Mouse (Mus musculus) E14TG2a.4 (cell line): ENCODE results near the gene Tex16.

Source experiments
- H3K27me3 ChIP-seq: 2 replicates; pipeline ENCODE4 v1.6.1; 2014; ENCODE audit warnings: low read length, control low read depth; ENCODE audit not compliant: insufficient read depth
- H3K36me3 ChIP-seq: 2 replicates; pipeline ENCODE4 v1.6.1; 2014; ENCODE audit warnings: low read length, control low read depth; ENCODE audit not compliant: insufficient read depth
- H3K4me1 ChIP-seq: replicated peaks from 2 replicates; pipeline ENCODE4 v1.6.1; 2014; ENCODE audit warnings: low read depth, low read length, control low read depth
- H3K4me3 ChIP-seq: replicated peaks from 2 replicates; pipeline ENCODE4 v1.5.1; 2014; ENCODE audit warnings: mild to moderate bottlenecking, low read length
- H3K9me3 ChIP-seq: 2 replicates; pipeline ENCODE4 v1.6.1; 2014; ENCODE audit warnings: low read length, control low read depth
- CTCF ChIP-seq: conservative IDR thresholded peaks from 2 replicates; pipeline ENCODE4 v1.5.1; 2014; ENCODE audit warnings: low read length
- NANOG ChIP-seq: IDR thresholded peaks from 2 replicates; pipeline ENCODE4 v1.6.1; 2014; ENCODE audit warnings: borderline replicate concordance, low read length, mixed read lengths
- POU5F1 ChIP-seq: IDR thresholded peaks from 2 replicates; pipeline ENCODE4 v1.6.1; 2014; ENCODE audit warnings: low read length, borderline replicate concordance

Gene Tex16

GRCm38 (mm10) chrX:112010707-112011106 is at the start of gene Tex16:
Gene Tex16, plus strand, starts transcription at chrX:112011007.
- Histone ChIP-seq H3K36me3 (no peaks in the 10 kb centered on the region), H3K4me1 (no peaks in the 10 kb centered on the region), H3K27me3 (no peaks in the 10 kb centered on the region), H3K4me3 (no peak within 1 kb of the TSS), H3K9me3 (no peaks in the 10 kb centered on the region)
- no peak for TF ChIP-seq POU5F1
- no peak for TF ChIP-seq NANOG
- no peak for TF ChIP-seq CTCF

GRCm38 (mm10) chrX:111999661-112000060 is 11.1 kb upstream of the Tex16 start:
- Histone ChIP-seq H3K4me1 (no peaks in the 10 kb centered on the region), H3K4me3 (no peak overlapping the region), H3K27me3 (no peaks in the 10 kb centered on the region), H3K9me3 (no peaks in the 10 kb centered on the region), H3K36me3 (no peaks in the 10 kb centered on the region)
- TF ChIP-seq NANOG (no peak), CTCF (no peak), POU5F1 (no peak)
